Mouse (Mus musculus): ENCODE results near the gene Stx8. TPM values are rescaled to one million over a fixed set of nuclear protein-coding genes. Genes with fewer than 3 reads are reported as not detected.
A peak's percentile ranks its signal among the peaks of the same experiment; 100 is the strongest.

Gene Stx8
- polyA plus RNA-seq, 1 experiment = 43.9 TPM

GRCm38 (mm10) chr11:68205572-68206229, 239.7 kb downstream of the Stx8 start:
- TF ChIP-seq POLR2A (IDR thresholded peaks at IDR 0.05; ENCODE audit: low read depth, low read length) (no peak), CTCF (IDR thresholded peaks at IDR 0.05; ENCODE audit: borderline replicate concordance, insufficient read depth, low read length) (no peak)
- Histone ChIP-seq H3K4me3 (ENCODE audit: insufficient read depth, low read length) (no peak overlapping the region), H3K27ac (ENCODE audit: insufficient read depth, low read length) (no peak overlapping the region), H3K4me1 (ENCODE audit: control insufficient read depth, insufficient read depth, low read length) (no peaks in the 10 kb centered on the region)

GRCm38 (mm10) chr11:68208023-68208422, 242.0 kb downstream of the Stx8 start:
- no peak overlapping the region for H3K4me3 ChIP-seq (ENCODE audit: insufficient read depth, low read length)
- no peaks in the 10 kb centered on the region for H3K4me1 ChIP-seq (ENCODE audit: control insufficient read depth, insufficient read depth, low read length)
- no peak overlapping the region for H3K27ac ChIP-seq (ENCODE audit: insufficient read depth, low read length)
- TF ChIP-seq CTCF (IDR thresholded peaks at IDR 0.05; ENCODE audit: borderline replicate concordance, insufficient read depth, low read length) (no peak), POLR2A (IDR thresholded peaks at IDR 0.05; ENCODE audit: low read depth, low read length) (no peak)

GRCm38 (mm10) chr11:68208582-68208981, 242.6 kb downstream of the Stx8 start:
- no peak overlapping the region for H3K27ac ChIP-seq (ENCODE audit: insufficient read depth, low read length)
- peaks cover under 1% of the 10 kb centered on the region; the same call in 1 of the 2 replicates for H3K4me1 ChIP-seq (ENCODE audit: control insufficient read depth, insufficient read depth, low read length)
- H3K4me3 ChIP-seq (ENCODE audit: insufficient read depth, low read length) = no peak overlapping the region
- TF ChIP-seq CTCF (IDR thresholded peaks at IDR 0.05; ENCODE audit: borderline replicate concordance, insufficient read depth, low read length) (no peak), POLR2A (IDR thresholded peaks at IDR 0.05; ENCODE audit: low read depth, low read length) (no peak)

- no peak overlapping the region for H3K27ac ChIP-seq (ENCODE audit: insufficient read depth, low read length)
- no peak for TF ChIP-seq CTCF (IDR thresholded peaks at IDR 0.05; ENCODE audit: borderline replicate concordance, insufficient read depth, low read length)
- TF ChIP-seq POLR2A (IDR thresholded peaks at IDR 0.05; ENCODE audit: low read depth, low read length) = no peak
- H3K4me1 ChIP-seq (ENCODE audit: control insufficient read depth, insufficient read depth, low read length) = peaks cover 7% of the 10 kb centered on the region
- H3K4me3 ChIP-seq (ENCODE audit: insufficient read depth, low read length) = no peak overlapping the region
These were observed 243.5 kb downstream of the Stx8 start for GRCm38 (mm10) chr11:68209506-68209905.

GRCm38 (mm10) chr11:68210714-68211113, 244.7 kb downstream of the Stx8 start:
- Histone ChIP-seq H3K4me1 (ENCODE audit: control insufficient read depth, insufficient read depth, low read length) (peaks cover 7% of the 10 kb centered on the region), H3K27ac (ENCODE audit: insufficient read depth, low read length) (no peak overlapping the region), H3K4me3 (ENCODE audit: insufficient read depth, low read length) (no peak overlapping the region)
- TF ChIP-seq POLR2A (IDR thresholded peaks at IDR 0.05; ENCODE audit: low read depth, low read length) (no peak), CTCF (IDR thresholded peaks at IDR 0.05; ENCODE audit: borderline replicate concordance, insufficient read depth, low read length) (no peak)

- Histone ChIP-seq H3K27ac (ENCODE audit: insufficient read depth, low read length) (no peak overlapping the region), H3K4me3 (ENCODE audit: insufficient read depth, low read length) (no peak overlapping the region), H3K4me1 (ENCODE audit: control insufficient read depth, insufficient read depth, low read length) (peaks cover 7% of the 10 kb centered on the region)
- TF ChIP-seq POLR2A (IDR thresholded peaks at IDR 0.05; ENCODE audit: low read depth, low read length) (no peak), CTCF (IDR thresholded peaks at IDR 0.05; ENCODE audit: borderline replicate concordance, insufficient read depth, low read length) (peak; percentile 49; the same call in 1 of the 2 replicates)
These were observed 246.1 kb downstream of the Stx8 start for GRCm38 (mm10) chr11:68211924-68212578.

GRCm38 (mm10) chr11:68213896-68214295, 247.9 kb downstream of the Stx8 start:
- TF ChIP-seq CTCF (IDR thresholded peaks at IDR 0.05; ENCODE audit: borderline replicate concordance, insufficient read depth, low read length) (no peak), POLR2A (IDR thresholded peaks at IDR 0.05; ENCODE audit: low read depth, low read length) (no peak)
- H3K4me1 ChIP-seq (ENCODE audit: control insufficient read depth, insufficient read depth, low read length) = peaks cover 7% of the 10 kb centered on the region
- no peak overlapping the region for H3K27ac ChIP-seq (ENCODE audit: insufficient read depth, low read length)
- H3K4me3 ChIP-seq (ENCODE audit: insufficient read depth, low read length) = no peak overlapping the region

GRCm38 (mm10) chr11:68214496-68215205, 248.7 kb downstream of the Stx8 start:
- TF ChIP-seq POLR2A (IDR thresholded peaks at IDR 0.05; ENCODE audit: low read depth, low read length) = no peak
- no peak for TF ChIP-seq CTCF (IDR thresholded peaks at IDR 0.05; ENCODE audit: borderline replicate concordance, insufficient read depth, low read length)
- peaks cover 7% of the 10 kb centered on the region for H3K4me1 ChIP-seq (ENCODE audit: control insufficient read depth, insufficient read depth, low read length)
- no peak overlapping the region for H3K27ac ChIP-seq (ENCODE audit: insufficient read depth, low read length)

GRCm38 (mm10) chr11:68215206-68215912, 249.4 kb downstream of the Stx8 start:
- Histone ChIP-seq H3K4me3 (ENCODE audit: insufficient read depth, low read length) (no peak overlapping the region), H3K27ac (ENCODE audit: insufficient read depth, low read length) (no peak overlapping the region), H3K4me1 (ENCODE audit: control insufficient read depth, insufficient read depth, low read length) (peaks cover 7% of the 10 kb centered on the region)
- TF ChIP-seq CTCF (IDR thresholded peaks at IDR 0.05; ENCODE audit: borderline replicate concordance, insufficient read depth, low read length) (no peak), POLR2A (IDR thresholded peaks at IDR 0.05; ENCODE audit: low read depth, low read length) (no peak)

More at GRCm38 (mm10) chr11:68214496-68215205, 248.7 kb downstream of the Stx8 start:
- no peak overlapping the region for H3K4me3 ChIP-seq (ENCODE audit: insufficient read depth, low read length)
